Mouse (Mus musculus) fibroblast of lung, adult 2 months (primary cell): Measurements from ENCODE around the gene Fam198b.

ENCODE experiments used
- DNase-seq: peaks from one replicate; pipeline ENCODE4 v3.0.0-alpha.2; 2011; ENCODE audit warnings: low read depth

Gene Fam198b

GRCm38 (mm10) chr3:79885686-79886356, 1.5 kb downstream of the Fam198b start:
- DNase-seq = no peak

GRCm38 (mm10) chr3:79886357-79887091, 2.2 kb downstream of the Fam198b start:
- no peak for DNase-seq

- DNase-seq = no peak
These were observed 3.0 kb downstream of the Fam198b start for GRCm38 (mm10) chr3:79887161-79887855.

DNA sequence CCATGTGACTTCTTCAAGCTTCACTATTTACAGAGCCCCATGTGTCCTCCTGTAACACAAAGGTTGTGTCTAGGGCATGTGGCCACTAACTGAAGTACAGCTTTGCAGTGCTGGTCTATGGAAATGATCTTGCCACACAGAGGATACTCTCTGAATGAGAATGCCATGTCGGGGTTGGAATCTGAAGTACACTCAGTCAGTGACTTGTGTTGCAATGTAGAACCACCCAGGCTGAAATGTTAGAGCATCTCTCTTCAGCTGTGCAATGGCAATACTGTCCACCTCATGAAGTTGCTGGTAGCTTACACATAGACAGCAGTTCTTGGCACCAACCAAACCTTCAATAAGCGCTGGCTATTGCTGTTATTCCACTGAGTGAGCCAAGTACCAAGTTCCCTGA, 3.6 kb downstream of the Fam198b start:
- no peak for DNase-seq

GRCm38 (mm10) chr3:79897534-79898370, 13.4 kb downstream of the Fam198b start:
- DNase-seq = no peak

DNA sequence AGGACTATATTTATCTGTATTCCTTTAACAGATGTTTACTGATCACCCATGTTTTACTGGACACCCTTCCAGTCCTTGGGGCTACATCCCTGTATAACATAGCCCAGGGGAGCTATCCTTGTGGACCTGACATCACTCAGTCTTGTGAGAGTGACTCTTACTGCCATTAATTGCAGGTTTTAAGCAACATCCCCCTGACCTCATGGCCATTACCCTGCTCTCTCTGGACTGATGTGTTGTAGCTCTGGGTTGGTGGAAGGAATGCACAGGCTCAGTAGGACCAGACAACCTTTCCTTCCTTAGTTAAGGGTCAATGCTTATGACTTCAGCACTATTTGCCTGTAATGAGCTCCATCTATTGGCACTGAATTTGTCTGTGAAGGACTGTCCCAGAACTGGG, 14.2 kb downstream of the Fam198b start:
- DNase-seq = no peak

GRCm38 (mm10) chr3:79899906-79900305, 15.6 kb downstream of the Fam198b start:
- no peak for DNase-seq

DNA sequence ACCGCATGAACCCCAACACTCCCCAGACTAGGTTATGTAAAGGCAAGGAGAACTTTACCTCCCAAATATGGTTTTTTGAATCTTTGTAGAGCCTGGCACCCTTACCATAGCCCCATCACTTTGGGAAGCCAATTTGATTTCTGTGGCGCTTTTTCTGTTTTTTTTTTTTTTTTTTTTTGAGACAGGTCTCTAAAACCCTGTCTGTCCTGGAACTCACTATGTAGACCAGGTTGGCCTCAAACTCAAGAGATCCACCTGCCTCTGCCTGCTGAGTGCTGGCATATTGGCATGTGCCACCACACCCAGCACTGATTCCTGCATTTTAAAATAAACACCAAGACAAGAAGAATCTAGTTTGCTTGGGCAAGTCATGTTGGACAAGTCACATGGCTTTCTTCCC, 16.2 kb downstream of the Fam198b start:
- DNase-seq = no peak

- DNase-seq = no peak
These were observed 17.0 kb downstream of the Fam198b start for GRCm38 (mm10) chr3:79901321-79901720.

DNA sequence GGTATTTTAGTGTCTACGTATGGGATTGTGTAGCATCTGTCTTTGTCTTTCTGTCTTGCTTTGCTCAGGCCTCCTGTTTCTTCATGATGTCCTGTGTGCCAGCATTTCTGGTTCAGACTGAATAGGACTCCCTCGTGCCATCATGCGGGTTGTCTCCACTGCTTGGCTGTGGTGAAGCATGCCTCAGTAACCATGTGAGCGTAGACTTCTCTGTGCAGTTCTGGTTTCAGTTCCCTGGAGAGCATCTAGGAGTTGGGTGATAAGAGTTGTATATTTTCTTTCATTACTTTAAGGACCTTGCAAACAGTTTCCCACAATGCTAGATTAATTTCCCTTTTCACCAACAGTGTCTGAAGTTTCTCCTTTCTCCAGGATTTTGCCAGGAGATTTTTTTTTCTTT, 17.4 kb downstream of the Fam198b start:
- DNase-seq = no peak

DNA sequence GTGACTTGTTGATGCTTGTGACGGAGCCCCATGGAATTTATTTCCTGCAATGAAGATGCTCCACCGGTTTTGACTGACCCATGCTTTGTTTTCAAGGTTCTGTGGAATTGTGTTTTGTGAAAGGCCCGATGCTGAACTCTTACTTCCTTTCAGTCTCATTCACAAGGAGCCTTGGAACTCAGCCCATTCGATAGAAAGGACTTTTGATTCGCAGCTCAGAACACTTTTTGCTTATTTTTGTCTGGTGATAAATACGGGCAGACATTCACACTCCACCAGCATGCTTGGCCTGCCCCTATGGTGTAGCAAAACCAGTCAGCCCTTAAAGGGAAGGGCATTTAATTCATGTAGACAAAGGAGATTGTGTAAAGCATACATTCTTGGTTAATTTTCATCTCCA, 19.5 kb downstream of the Fam198b start:
- DNase-seq = no peak

DNA sequence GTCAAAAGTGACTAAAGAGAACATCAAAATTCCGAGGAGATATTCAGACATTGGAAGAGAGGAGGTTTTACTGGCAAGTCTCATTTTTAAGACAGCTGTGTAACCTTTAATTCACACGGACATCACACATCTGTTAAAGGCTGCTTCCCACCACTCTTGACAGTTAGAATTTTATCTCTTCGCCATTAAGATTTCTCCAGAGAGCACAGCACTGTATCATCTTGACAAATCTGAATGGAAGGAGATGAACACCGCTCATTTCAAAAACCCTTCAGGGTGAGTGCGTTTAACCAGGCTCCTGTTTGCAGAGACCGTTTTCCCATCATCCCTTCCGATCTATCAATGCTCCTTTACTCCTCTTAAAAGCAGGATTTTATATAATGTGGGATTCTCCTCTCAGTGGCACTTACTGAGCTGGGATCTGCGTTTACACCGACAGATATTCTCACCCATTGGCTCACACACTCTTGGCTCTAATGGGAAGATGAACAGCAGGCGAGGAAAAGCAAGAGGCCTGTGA, 20.0 kb downstream of the Fam198b start:
- no peak for DNase-seq

GRCm38 (mm10) chr3:79905397-79905796, 21.1 kb downstream of the Fam198b start:
- DNase-seq = no peak

DNA sequence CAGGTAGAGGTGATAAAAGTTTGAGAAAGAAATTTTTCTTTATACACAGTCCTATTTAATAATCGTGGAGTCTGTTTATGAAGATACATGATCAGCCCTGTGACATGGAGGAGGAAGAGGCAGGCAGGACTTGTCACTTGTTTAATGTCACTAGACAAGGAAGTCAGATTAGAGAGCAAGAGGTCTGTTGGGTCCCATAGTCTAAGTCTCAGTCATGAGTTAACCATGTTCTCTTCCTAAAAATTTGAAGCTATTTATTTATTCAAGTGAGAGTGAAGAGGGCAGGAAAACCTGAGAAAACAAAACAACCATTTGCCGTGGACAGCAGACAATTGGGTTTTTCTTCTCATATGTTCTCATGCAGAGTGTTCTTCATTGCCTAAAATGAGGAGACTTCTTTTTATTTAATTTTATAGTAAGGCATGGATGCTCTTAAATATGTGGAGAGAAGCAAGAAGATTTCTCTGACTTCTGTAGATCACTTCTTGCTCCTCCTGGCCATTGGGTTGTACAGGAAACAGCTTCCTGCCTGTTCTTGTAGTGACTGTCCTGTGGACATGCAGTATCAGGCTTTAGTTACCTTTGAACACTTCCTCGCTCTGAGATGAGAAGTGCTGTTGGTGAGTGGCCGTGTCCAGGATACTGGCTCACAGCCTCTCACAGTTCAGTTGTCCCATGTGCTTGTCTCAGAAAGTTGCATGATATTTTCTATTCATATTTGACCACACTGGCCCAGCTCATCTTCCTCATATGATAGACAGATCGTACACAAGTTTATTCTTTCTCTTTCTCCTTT, 22.1 kb downstream of the Fam198b start:
- no peak for DNase-seq

DNA sequence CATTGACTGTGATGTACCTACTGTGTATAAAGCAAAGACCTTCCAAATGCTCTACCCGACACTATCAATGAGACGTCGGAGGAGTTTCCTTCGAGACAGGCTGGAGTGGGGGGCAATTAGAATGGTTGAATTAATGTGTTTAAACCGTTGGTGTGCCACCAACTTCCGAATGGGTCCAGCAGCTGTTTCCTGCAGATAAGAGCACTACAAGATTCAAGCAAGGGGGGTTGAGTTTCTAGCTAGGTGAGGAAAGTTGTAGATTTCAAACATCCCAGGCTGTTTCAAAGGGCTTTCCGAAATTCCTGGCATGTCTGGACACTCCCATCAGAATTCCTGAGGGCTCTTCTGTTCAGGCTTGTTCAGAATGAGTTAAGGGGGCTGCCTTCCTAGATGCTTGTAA, 22.9 kb downstream of the Fam198b start:
- DNase-seq = no peak

DNA sequence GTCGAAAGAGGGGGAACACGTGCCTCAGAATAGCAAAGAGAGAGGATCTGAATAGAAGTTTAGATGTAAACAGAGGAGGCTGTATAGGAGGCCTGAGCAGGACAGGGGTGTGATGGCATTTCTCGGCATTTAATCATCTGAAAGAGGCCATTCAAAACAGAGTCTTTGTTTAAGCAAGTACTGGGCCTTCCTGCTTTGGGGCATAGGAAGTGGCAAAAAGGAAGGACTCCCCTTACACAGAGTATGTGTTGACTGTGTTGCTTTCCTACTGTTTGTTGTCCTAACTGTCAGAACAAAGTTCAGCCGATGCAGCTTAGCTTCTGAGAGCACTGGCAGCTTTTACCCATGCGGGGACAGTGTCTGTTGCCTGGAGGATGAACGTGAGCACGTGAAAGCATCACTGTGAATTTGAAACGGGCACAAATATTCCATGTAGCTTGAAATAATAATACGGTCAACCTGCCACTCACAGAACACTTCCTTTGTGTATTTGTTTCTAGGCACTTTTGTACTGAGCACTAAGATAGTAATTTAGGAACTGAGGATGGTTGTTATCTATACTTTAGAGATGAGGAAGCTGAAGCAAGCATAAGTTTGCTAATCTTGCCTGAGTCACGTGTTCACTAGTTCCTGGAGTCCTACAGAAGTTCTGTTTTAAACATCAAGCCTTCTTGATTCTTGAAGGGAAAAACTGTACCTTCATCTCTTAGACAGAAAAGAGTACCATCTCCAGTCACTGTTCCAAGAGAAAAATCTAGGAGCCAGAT, 26.2 kb downstream of the Fam198b start:
- no peak for DNase-seq

DNA sequence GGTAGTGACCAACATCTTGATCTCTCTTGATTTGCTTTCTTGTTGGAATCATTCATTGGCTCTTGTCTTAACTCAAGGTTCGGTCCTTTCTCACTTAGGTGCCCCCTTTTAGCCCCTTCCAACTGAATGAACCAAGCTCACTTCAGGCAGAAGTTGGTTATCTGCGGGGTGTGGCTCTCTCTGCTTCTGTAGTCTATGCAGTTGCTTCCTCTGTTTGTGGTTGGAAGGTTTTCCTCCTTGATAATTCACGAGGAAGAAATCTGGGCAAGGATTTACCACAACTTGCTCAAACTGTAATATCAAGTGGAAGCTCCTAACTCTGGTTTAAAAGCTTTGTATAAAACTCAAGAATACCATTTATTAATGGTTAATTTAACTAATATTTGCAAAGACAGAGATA, 26.8 kb downstream of the Fam198b start:
- DNase-seq = no peak

- no peak for DNase-seq
These were observed 29.7 kb downstream of the Fam198b start for GRCm38 (mm10) chr3:79914012-79914411.

DNA sequence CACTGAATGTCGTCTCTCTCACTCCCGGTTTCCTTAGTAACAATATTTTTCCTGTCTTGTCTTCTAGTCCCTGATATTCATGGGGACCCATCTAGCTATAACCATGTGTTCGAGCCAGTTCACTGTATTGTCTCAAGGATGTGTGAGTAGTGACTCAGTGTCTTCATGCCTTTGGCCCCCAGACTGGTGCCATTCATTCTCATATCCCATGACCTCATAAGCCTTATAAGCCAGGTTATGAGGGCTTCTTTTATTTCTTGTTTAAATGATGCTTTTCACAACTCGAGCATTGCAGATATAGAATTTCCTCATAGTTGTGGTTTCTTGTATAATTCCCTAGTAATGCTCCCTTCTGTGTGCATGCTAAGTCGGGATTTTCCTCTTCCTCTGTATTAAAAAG, 31.9 kb downstream of the Fam198b start:
- no peak for DNase-seq

DNA sequence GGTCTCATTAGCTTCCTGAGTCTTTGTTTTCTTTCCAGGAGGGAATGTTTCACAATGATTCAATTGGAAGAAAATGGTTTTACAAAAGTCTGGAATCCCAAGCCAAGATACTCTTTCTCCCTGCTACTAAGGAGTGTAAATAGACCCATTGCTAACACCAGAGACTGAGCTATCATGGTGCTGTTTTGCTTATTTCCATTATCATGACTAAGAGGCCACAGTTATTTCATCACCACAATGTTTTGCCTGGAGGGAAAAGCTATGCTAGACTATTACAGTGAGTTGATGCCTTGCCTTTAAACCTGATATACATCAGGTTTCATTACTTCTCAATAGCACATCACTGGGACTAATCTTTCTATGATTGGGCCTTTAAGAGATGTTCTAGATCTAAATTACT, 34.4 kb downstream of the Fam198b start:
- no peak for DNase-seq
